8 mouse cellular contexts compared by ENCODE assay signal in genomic region chr9:65679181-65679761, GRCm38 (mm10). TPM values are rescaled to one million over a fixed set of nuclear protein-coding genes. Genes with fewer than 3 reads are reported as not detected.
A peak's percentile ranks its signal among the peaks of the same experiment; 100 is the strongest.
DNase-seq lines count a peak whose midpoint lies in the region; ATAC-seq lines count a peak whose summit lies in the region.

No protein-coding gene starts in this region.

- no peaks in the 10 kb centered on the region for H3K36me3 ChIP-seq in hindbrain, embryonic 16.5 days (ENCODE audit: control insufficient read depth, insufficient read depth, low read length)
- no peaks in the 10 kb centered on the region for H3K36me3 ChIP-seq in liver, embryonic 11.5 days (ENCODE audit: control insufficient read depth, insufficient read depth, low read length)
- no peaks in the 10 kb centered on the region for H3K36me3 ChIP-seq in neural tube, embryonic 11.5 days (ENCODE audit: control insufficient read depth, insufficient read depth, low read length)

- WGBS in hindbrain, embryonic 16.5 days: 30% methylated on average over 5 of the region's 5 CpGs
- WGBS in liver, embryonic 11.5 days: 41% methylated on average over 5 of the region's 5 CpGs
- 30% methylated on average over 5 of the region's 5 CpGs for WGBS in neural tube, embryonic 11.5 days

- H3K4me3 ChIP-seq in hindbrain, embryonic 16.5 days (ENCODE audit: low read length): peak overlapping the region; percentile 20
- 0 out of 2 replicates have a peak overlapping the region, but pooled peaks have one; percentile 20 for H3K4me3 ChIP-seq in liver, embryonic 11.5 days (ENCODE audit: low read depth, low read length)
- H3K4me3 ChIP-seq in neural tube, embryonic 11.5 days (ENCODE audit: low read depth, low read length): peak overlapping the region; percentile 12

- H3K9ac ChIP-seq in hindbrain, embryonic 16.5 days (ENCODE audit: low read depth, low read length): peak overlapping the region; percentile 13; the same call in 1 of the 2 replicates
- H3K9ac ChIP-seq in liver, embryonic 11.5 days (ENCODE audit: low read depth, low read length): peak overlapping the region; percentile 28; the same call in 1 of the 2 replicates
- H3K9ac ChIP-seq in neural tube, embryonic 11.5 days (ENCODE audit: low read length): peak overlapping the region; percentile 29

- H3K9me3 ChIP-seq in hindbrain, embryonic 16.5 days (ENCODE audit: control insufficient read depth, low read length): no peaks in the 10 kb centered on the region
- no peaks in the 10 kb centered on the region for H3K9me3 ChIP-seq in liver, embryonic 11.5 days (ENCODE audit: control insufficient read depth, low read length)
- H3K9me3 ChIP-seq in neural tube, embryonic 11.5 days (ENCODE audit: control insufficient read depth, low read length): no peaks in the 10 kb centered on the region

- peak overlapping the region; percentile 14; the same call in 1 of the 2 replicates for H3K27ac ChIP-seq in hindbrain, embryonic 16.5 days (ENCODE audit: low read depth, low read length)
- peak overlapping the region; percentile 43 for H3K27ac ChIP-seq in liver, embryonic 11.5 days (ENCODE audit: low read depth, low read length)
- H3K27ac ChIP-seq in neural tube, embryonic 11.5 days (ENCODE audit: low read depth, low read length): 0 out of 2 replicates have a peak overlapping the region, but pooled peaks have one; percentile 14

- H3K27me3 ChIP-seq in hindbrain, embryonic 16.5 days (replicated peaks; ENCODE audit: control insufficient read depth, insufficient read depth, low read length): no peaks in the 10 kb centered on the region
- no peaks in the 10 kb centered on the region for H3K27me3 ChIP-seq in liver, embryonic 11.5 days (replicated peaks; ENCODE audit: control insufficient read depth, insufficient read depth, low read length)
- H3K27me3 ChIP-seq in neural tube, embryonic 11.5 days (ENCODE audit: control insufficient read depth, insufficient read depth, low read length): no peaks in the 10 kb centered on the region

- ATAC-seq in hindbrain, embryonic 16.5 days: no peak
- no peak for ATAC-seq in liver, embryonic 11.5 days (replicated peaks; ENCODE audit: low FRiP score)
- ATAC-seq in neural tube, embryonic 11.5 days (ENCODE audit: insufficient read depth, low FRiP score, low TSS enrichment): no peak

- peak; percentile 22 for DNase-seq in MN1 (ENCODE audit: low spot score)
- peak; percentile 52 for DNase-seq in cerebellum, adult 9-10 months
- peak; percentile 53 to 69 for DNase-seq in gastrocnemius, adult 8-10 months (ENCODE audit: low spot score in 2 of 2)
- DNase-seq in liver, embryonic 11.5 days (ENCODE audit: low spot score): no peak
- no peak for DNase-seq in neural tube, embryonic 11.5 days (ENCODE audit: low spot score)
- DNase-seq in layer of hippocampus, adult 9-11 months: no peak
- no peak for DNase-seq in frontal cortex, postnatal 25 days (ENCODE audit: low spot score in 2 of 2)

- peaks cover 50% of the 10 kb centered on the region for H3K4me1 ChIP-seq in hindbrain, embryonic 16.5 days (ENCODE audit: control insufficient read depth, insufficient read depth, low read depth, low read length)
- peaks cover 52% of the 10 kb centered on the region for H3K4me1 ChIP-seq in liver, embryonic 11.5 days (replicated peaks; ENCODE audit: control insufficient read depth, insufficient read depth, low read length)
- H3K4me1 ChIP-seq in neural tube, embryonic 11.5 days (ENCODE audit: control insufficient read depth, insufficient read depth, low read length): peaks cover 32% of the 10 kb centered on the region

- peak overlapping the region; percentile 95 for H3K4me2 ChIP-seq in hindbrain, embryonic 16.5 days (ENCODE audit: low read length)
- peak overlapping the region; percentile 83 for H3K4me2 ChIP-seq in liver, embryonic 11.5 days
- peak overlapping the region; percentile 35 for H3K4me2 ChIP-seq in neural tube, embryonic 11.5 days (ENCODE audit: low read depth)

RNA-seq across cellular contexts. Expression of gene Oaz2, which starts 11.5 kb away (rescaled TPM):
- 100 to 1,000 TPM; 192 to 246 (median 237) TPM for total RNA-seq in gastrocnemius, adult 8-10 months (2022)
- polyA plus RNA-seq in hindbrain, embryonic 16.5 days (2015; fragmentation: Nextera tagmentation; extraction: Ambion mirVana): 419 and 449 TPM in 2 replicates
- 119 and 123 TPM in 2 replicates for polyA plus RNA-seq in liver, embryonic 11.5 days (2014; fragmentation: Nextera tagmentation; extraction: Ambion mirVana)
- polyA plus RNA-seq in neural tube, embryonic 11.5 days (2014; fragmentation: Nextera tagmentation; extraction: Ambion mirVana): 254 and 263 TPM in 2 replicates

RNA-seq across cellular contexts. Expression of gene Rbpms2, which starts 49.8 kb away (rescaled TPM):
- total RNA-seq in gastrocnemius, adult 8-10 months (2022): 1 to 10 TPM in 3 of 4 experiments, under 1 TPM in 1; 0.97 to 2.0 (median 1.6) TPM
- polyA plus RNA-seq in hindbrain, embryonic 16.5 days (2015; fragmentation: Nextera tagmentation; extraction: Ambion mirVana): 4.6 and 4.7 TPM in 2 replicates
- polyA plus RNA-seq in liver, embryonic 11.5 days (2014; fragmentation: Nextera tagmentation; extraction: Ambion mirVana): 34.8 and 36.5 TPM in 2 replicates
- 20.4 and 20.7 TPM in 2 replicates for polyA plus RNA-seq in neural tube, embryonic 11.5 days (2014; fragmentation: Nextera tagmentation; extraction: Ambion mirVana)

Comparison
In these comparisons a context has a peak if more than half of its experiments do, and no peak if none do; other contexts are left out.
1. DNase-seq: peak in MN1 (single experiment), cerebellum, adult 9-10 months (single experiment) and gastrocnemius, adult 8-10 months (2 of 2); none in liver, embryonic 11.5 days (single experiment), neural tube, embryonic 11.5 days (single experiment), layer of hippocampus, adult 9-11 months (single experiment) and frontal cortex, postnatal 25 days (0 of 2).
2. H3K4me2 ChIP-seq: peak in every context shown above with its lines; median percentile 95 in hindbrain, embryonic 16.5 days; 83 in liver, embryonic 11.5 days; 35 in neural tube, embryonic 11.5 days.
3. Peak in every context shown above with its lines, with median percentiles within 50 percentile points of each other: H3K27ac ChIP-seq, H3K4me3 ChIP-seq and H3K9ac ChIP-seq.